Mouse (Mus musculus) urinary bladder, adult 18-20 months (tissue): ENCODE data around the gene Polr2h.
A peak's percentile ranks its signal among the peaks of the same experiment; 100 is the strongest.

Source experiments
- DNase-seq, 2 experiments: peaks; one replicate each; pipeline ENCODE4 v3.0.0; 2022; ENCODE audit warnings: low spot score in 2 of 2, mixed read lengths in 2 of 2

Gene Polr2h

GRCm38 (mm10) chr16:20701729-20702521 lies 15.5 kb upstream of the Polr2h start:
- DNase-seq = no peak

GRCm38 (mm10) chr16:20702522-20702893 lies 15.0 kb upstream of the Polr2h start:
- DNase-seq = no peak

GRCm38 (mm10) chr16:20703071-20703470 lies 14.4 kb upstream of the Polr2h start:
- DNase-seq = no peak

GRCm38 (mm10) chr16:20703699-20704400 lies 13.6 kb upstream of the Polr2h start:
- DNase-seq = no peak

- DNase-seq = no peak
Observed at GRCm38 (mm10) chr16:20705786-20706185, 11.7 kb upstream of the Polr2h start.

- no peak for DNase-seq
Observed at GRCm38 (mm10) chr16:20706407-20707055, 10.9 kb upstream of the Polr2h start.

- no peak for DNase-seq
Observed at GRCm38 (mm10) chr16:20708220-20708938, 9.1 kb upstream of the Polr2h start.

- DNase-seq = no peak
Observed at GRCm38 (mm10) chr16:20708939-20709734, 8.3 kb upstream of the Polr2h start.

GRCm38 (mm10) chr16:20710370-20710769 lies 7.1 kb upstream of the Polr2h start:
- no peak for DNase-seq

- no peak for DNase-seq
Observed at GRCm38 (mm10) chr16:20710810-20711209, 6.7 kb upstream of the Polr2h start.

- DNase-seq = no peak
Observed at GRCm38 (mm10) chr16:20712190-20712589, 5.3 kb upstream of the Polr2h start.

- no peak for DNase-seq
Observed at GRCm38 (mm10) chr16:20712889-20713288, 4.6 kb upstream of the Polr2h start.

GRCm38 (mm10) chr16:20714307-20715080 lies 3.0 kb upstream of the Polr2h start:
- DNase-seq = no peak

- DNase-seq = no peak
Observed at GRCm38 (mm10) chr16:20715161-20715560, 2.3 kb upstream of the Polr2h start.

GRCm38 (mm10) chr16:20715566-20715965 lies 1.9 kb upstream of the Polr2h start:
- no peak for DNase-seq

- peak; percentile 68 to 84 for DNase-seq
Observed at GRCm38 (mm10) chr16:20715976-20716840, 1.3 kb upstream of the Polr2h start.

GRCm38 (mm10) chr16:20716841-20717180 lies 654 bp upstream of the Polr2h start:
- DNase-seq = no peak

- no peak for DNase-seq
Observed at GRCm38 (mm10) chr16:20717978-20718670, 659 bp downstream of the Polr2h start.

- DNase-seq = no peak
Observed at GRCm38 (mm10) chr16:20721808-20722207, 4.3 kb downstream of the Polr2h start.
